Mouse (Mus musculus): ENCODE measurements around the gene Elmsan1. TPM values are rescaled to one million over a fixed set of nuclear protein-coding genes. Genes with fewer than 3 reads are reported as not detected.

Gene Elmsan1
- total RNA-seq, 1 experiment from 2014 or later = 15.1 TPM

GRCm38 (mm10) chr12:84178052-84178451 lies 40.6 kb downstream of the Elmsan1 start:
- no peak for ATAC-seq (replicated peaks; ENCODE audit: low read depth, poor library complexity, severe bottlenecking)

GRCm38 (mm10) chr12:84176886-84177765 lies 41.6 kb downstream of the Elmsan1 start:
- ATAC-seq (replicated peaks; ENCODE audit: low read depth, poor library complexity, severe bottlenecking) = peak; percentile 4; the same call in 1 of the 2 replicates

- no peak; the same call in 1 of the 2 replicates for ATAC-seq (replicated peaks; ENCODE audit: low read depth, poor library complexity, severe bottlenecking)
Observed at GRCm38 (mm10) chr12:84176126-84176769, 42.4 kb downstream of the Elmsan1 start.

DNA sequence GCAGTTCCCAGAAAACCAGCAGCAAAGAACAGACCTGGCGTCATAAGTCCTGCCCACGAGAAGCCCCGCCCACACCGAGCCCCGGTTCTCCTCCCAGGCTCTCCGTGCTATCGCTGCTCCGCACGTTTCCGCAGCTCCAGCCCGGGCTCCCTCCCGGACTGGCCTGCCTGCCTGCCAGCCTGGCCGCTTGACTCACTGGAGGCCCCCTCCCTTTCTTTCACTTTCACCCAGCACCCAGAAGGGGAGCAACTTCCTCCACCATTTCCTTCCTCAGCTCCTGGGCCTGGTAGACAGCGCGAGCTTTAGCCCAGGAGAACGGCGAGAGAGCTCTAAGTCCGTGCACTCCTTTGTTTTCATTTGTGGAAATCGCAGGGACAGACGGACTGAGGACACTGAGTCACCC lies 43.0 kb downstream of the Elmsan1 start:
- ATAC-seq (replicated peaks; ENCODE audit: low read depth, poor library complexity, severe bottlenecking) = peak; percentile 84

- no peak for ATAC-seq (replicated peaks; ENCODE audit: low read depth, poor library complexity, severe bottlenecking)
Observed at GRCm38 (mm10) chr12:84174871-84175270, 43.8 kb downstream of the Elmsan1 start.

GRCm38 (mm10) chr12:84174190-84174811 lies 44.4 kb downstream of the Elmsan1 start:
- peak; percentile 17 for ATAC-seq (replicated peaks; ENCODE audit: low read depth, poor library complexity, severe bottlenecking)

- no peak for ATAC-seq (replicated peaks; ENCODE audit: low read depth, poor library complexity, severe bottlenecking)
Observed at GRCm38 (mm10) chr12:84173309-84173915, 45.3 kb downstream of the Elmsan1 start.

GRCm38 (mm10) chr12:84172862-84173261 lies 45.8 kb downstream of the Elmsan1 start:
- ATAC-seq (replicated peaks; ENCODE audit: low read depth, poor library complexity, severe bottlenecking) = no peak

- no peak for ATAC-seq (replicated peaks; ENCODE audit: low read depth, poor library complexity, severe bottlenecking)
Observed at GRCm38 (mm10) chr12:84172216-84172615, 46.5 kb downstream of the Elmsan1 start.

GRCm38 (mm10) chr12:84170610-84171009 lies 48.1 kb downstream of the Elmsan1 start:
- no peak for ATAC-seq (replicated peaks; ENCODE audit: low read depth, poor library complexity, severe bottlenecking)

GRCm38 (mm10) chr12:84165631-84166373 lies 52.9 kb downstream of the Elmsan1 start:
- no peak for ATAC-seq (replicated peaks; ENCODE audit: low read depth, poor library complexity, severe bottlenecking)

DNA sequence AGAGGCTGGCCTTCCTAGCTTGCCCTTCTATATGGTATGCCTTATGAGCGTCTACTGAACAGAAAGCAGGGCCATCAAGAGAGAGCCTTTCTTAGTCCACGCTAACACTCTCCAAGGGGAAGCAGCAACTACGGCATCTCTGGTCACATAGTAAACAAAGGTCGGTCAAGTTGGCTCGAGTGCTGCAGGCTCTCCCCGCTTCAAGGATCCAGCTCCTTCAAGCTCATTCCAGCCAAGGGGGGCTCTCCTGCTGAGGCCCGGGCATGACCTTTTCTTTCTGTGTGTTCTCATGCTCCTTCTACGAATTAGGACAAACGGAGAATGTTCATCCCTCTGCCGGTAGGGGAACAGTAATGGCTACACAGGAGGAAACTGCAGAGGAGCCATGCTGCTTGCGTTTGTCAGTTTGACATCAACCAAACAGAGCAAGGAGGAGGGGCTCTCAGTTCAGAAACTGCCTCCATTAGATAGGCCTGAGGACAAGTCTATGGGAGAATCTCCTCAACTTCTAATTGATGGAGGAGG lies 55.0 kb downstream of the Elmsan1 start:
- ATAC-seq (replicated peaks; ENCODE audit: low read depth, poor library complexity, severe bottlenecking) = no peak

GRCm38 (mm10) chr12:84163133-84163532 lies 55.5 kb downstream of the Elmsan1 start:
- ATAC-seq (replicated peaks; ENCODE audit: low read depth, poor library complexity, severe bottlenecking) = peak; percentile 89

DNA sequence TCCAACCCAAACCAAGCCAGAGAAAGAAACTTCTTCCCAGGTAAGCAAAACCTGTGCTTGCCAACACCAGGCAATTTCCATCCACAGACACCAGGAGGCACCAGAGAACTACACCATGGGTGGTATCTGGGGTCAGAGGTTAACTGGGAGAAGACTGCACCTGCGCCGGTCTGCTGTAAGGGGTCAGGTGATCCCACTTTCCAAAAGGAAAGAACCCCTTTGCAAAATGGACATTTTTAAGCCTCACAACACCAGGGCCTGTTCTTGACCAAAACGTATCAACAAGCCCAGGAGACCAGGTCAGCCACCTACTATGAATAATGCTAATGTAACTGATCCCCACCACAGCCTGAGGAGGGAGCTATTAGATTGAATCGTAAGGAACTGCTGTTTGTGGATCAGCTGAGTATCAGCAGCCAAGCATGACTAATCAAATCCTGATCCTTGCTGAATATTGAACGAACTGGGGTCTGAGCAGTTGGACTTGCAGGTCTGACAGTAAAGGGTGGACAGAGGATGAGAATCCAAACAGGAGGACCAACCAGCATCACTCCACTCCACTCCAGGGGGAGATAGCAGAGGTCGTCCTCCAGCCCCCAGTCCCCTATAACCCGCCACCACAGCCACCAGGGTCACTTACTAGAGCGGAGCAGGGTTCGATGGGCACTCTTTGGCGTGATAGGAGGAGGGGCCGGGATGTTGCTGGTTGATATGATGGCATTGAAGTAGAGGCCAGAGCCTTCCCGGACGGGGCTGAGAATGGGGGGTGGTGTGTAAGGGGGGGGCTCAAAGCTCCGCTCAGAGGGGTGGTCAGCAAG lies 56.9 kb downstream of the Elmsan1 start:
- peak; percentile 30; the same call in 1 of the 2 replicates for ATAC-seq (replicated peaks; ENCODE audit: low read depth, poor library complexity, severe bottlenecking)

- no peak for ATAC-seq (replicated peaks; ENCODE audit: low read depth, poor library complexity, severe bottlenecking)
Observed at GRCm38 (mm10) chr12:84161116-84161515, 57.6 kb downstream of the Elmsan1 start.

DNA sequence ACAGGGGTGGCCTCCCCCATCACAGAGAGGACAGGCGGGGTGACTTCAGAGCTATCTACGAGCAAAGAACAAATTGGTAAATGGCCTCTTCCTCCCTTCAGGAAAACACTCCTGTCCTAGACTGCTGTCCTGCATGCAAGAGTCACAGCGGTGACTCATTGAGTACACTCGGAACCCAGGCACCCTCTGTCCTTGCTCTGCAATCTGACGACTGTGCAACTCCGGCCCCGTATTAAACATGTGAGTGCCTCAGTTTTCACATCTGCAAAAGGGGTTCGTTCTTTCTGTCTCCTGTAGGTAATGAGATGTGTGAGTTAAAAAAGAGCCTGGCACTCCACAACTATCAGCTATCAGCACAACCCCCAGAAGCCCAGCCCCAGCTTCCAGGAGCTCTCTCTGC lies 58.2 kb downstream of the Elmsan1 start:
- ATAC-seq (replicated peaks; ENCODE audit: low read depth, poor library complexity, severe bottlenecking) = no peak

- ATAC-seq (replicated peaks; ENCODE audit: low read depth, poor library complexity, severe bottlenecking) = no peak
Observed at GRCm38 (mm10) chr12:84158156-84158555, 60.5 kb downstream of the Elmsan1 start.

DNA sequence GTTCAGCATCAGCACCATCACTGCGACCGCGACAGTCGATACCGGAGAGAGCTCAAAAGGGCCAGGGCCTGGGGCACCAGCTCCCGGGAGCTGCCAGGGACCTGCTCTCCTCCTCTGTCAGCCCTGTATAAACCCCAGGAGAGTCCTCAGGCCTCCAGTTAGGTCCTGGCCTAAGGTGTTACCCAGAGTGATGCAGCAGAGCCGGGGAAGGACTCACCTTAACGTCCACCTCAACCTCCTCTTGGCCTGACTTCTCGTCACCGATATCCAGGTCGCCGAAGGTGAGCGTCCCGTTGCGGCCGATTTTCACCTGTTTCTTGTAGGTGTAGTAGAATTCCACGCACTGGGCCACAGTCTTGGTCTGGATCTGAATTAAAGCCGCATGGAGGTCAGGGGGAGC lies 62.5 kb downstream of the Elmsan1 start:
- no peak for ATAC-seq (replicated peaks; ENCODE audit: low read depth, poor library complexity, severe bottlenecking)

- ATAC-seq (replicated peaks; ENCODE audit: low read depth, poor library complexity, severe bottlenecking) = no peak
Observed at GRCm38 (mm10) chr12:84155523-84155871, 63.2 kb downstream of the Elmsan1 start.
